8 mouse cellular contexts compared by ENCODE assay signal in genomic region chr1:69685049-69685889, GRCm38 (mm10). TPM values are rescaled to one million over a fixed set of nuclear protein-coding genes. Genes with fewer than 3 reads are reported as not detected.
DNase-seq lines count a peak whose midpoint lies in the region; ATAC-seq and TF ChIP-seq lines count a peak whose summit lies in the region.

No protein-coding gene starts in this region.

- 2% methylated on average over 11 of the region's 11 CpGs for WGBS in kidney, postnatal 0 days
- WGBS in embryonic facial prominence, embryonic 10.5 days = under 1% methylated on average over 11 of the region's 11 CpGs
- 1% methylated on average over 11 of the region's 11 CpGs for WGBS in intestine, embryonic 16.5 days
- under 1% methylated on average over 11 of the region's 11 CpGs for WGBS in neural tube, embryonic 14.5 days

- peak; percentile 24 for DNase-seq in kidney, postnatal 0 days (ENCODE audit: low spot score)
- no peak for DNase-seq in kidney, adult 18-20 months
- DNase-seq in embryonic facial prominence, embryonic 10.5 days (ENCODE audit: low spot score) = no peak
- no peak for DNase-seq in adrenal gland, postnatal 36 days
- no peak for DNase-seq in adrenal gland, postnatal 4 days (ENCODE audit: low spot score in 2 of 2)
- no peak for DNase-seq in left cerebral cortex, adult 18-20 months (ENCODE audit: low spot score in 2 of 2)

- H3K4me2 ChIP-seq in kidney, postnatal 0 days (ENCODE audit: low read length) = peak overlapping the region; percentile 63
- peak overlapping the region; percentile 81 for H3K4me2 ChIP-seq in intestine, embryonic 16.5 days (ENCODE audit: low read depth, low read length)
- H3K4me2 ChIP-seq in neural tube, embryonic 14.5 days (ENCODE audit: low read depth, low read length) = peak overlapping the region; percentile 86

- peak overlapping the region; percentile 60 for H3K27ac ChIP-seq in kidney, postnatal 0 days
- H3K27ac ChIP-seq in embryonic facial prominence, embryonic 10.5 days (replicated peaks) = peak overlapping the region; percentile 81
- H3K27ac ChIP-seq in intestine, embryonic 16.5 days (ENCODE audit: low read length) = no peak overlapping the region
- H3K27ac ChIP-seq in neural tube, embryonic 14.5 days (ENCODE audit: low read depth, low read length) = no peak overlapping the region

- no peaks in the 10 kb centered on the region for H3K36me3 ChIP-seq in kidney, postnatal 0 days (ENCODE audit: insufficient read depth, low read length)
- H3K36me3 ChIP-seq in embryonic facial prominence, embryonic 10.5 days (replicated peaks) = no peaks in the 10 kb centered on the region
- no peaks in the 10 kb centered on the region for H3K36me3 ChIP-seq in intestine, embryonic 16.5 days (ENCODE audit: control insufficient read depth, insufficient read depth, low read length)
- H3K36me3 ChIP-seq in neural tube, embryonic 14.5 days (ENCODE audit: control insufficient read depth, insufficient read depth, low read length) = no peaks in the 10 kb centered on the region

- H3K9me3 ChIP-seq in kidney, postnatal 0 days (replicated peaks; ENCODE audit: low read length) = no peaks in the 10 kb centered on the region
- no peaks in the 10 kb centered on the region for H3K9me3 ChIP-seq in embryonic facial prominence, embryonic 10.5 days
- H3K9me3 ChIP-seq in intestine, embryonic 16.5 days (ENCODE audit: control insufficient read depth, low read length) = no peaks in the 10 kb centered on the region
- H3K9me3 ChIP-seq in neural tube, embryonic 14.5 days (ENCODE audit: control insufficient read depth, low read length) = no peaks in the 10 kb centered on the region

- peak overlapping the region; percentile 66 for H3K4me3 ChIP-seq in kidney, postnatal 0 days (replicated peaks; ENCODE audit: low read depth, low read length)
- peak overlapping the region; percentile 81 for H3K4me3 ChIP-seq in embryonic facial prominence, embryonic 10.5 days
- H3K4me3 ChIP-seq in intestine, embryonic 16.5 days (ENCODE audit: low read length) = peak overlapping the region; percentile 89
- peak overlapping the region; percentile 72 for H3K4me3 ChIP-seq in neural tube, embryonic 14.5 days (ENCODE audit: low read depth, low read length)

- peak overlapping the region; percentile 47; the same call in 1 of the 2 replicates for H3K9ac ChIP-seq in kidney, postnatal 0 days (ENCODE audit: low read depth, low read length)
- peak overlapping the region; percentile 66 for H3K9ac ChIP-seq in intestine, embryonic 16.5 days (ENCODE audit: low read depth, low read length)
- no peak overlapping the region for H3K9ac ChIP-seq in neural tube, embryonic 14.5 days (replicated peaks; ENCODE audit: low read depth, low read length)

- TF ChIP-seq CTCF in kidney, postnatal 0 days (IDR thresholded peaks at IDR 0.05; ENCODE audit: low read depth) = no peak

- no peak for ATAC-seq in kidney, postnatal 0 days (replicated peaks; ENCODE audit: low FRiP score, low read depth)
- ATAC-seq in intestine, embryonic 16.5 days = no peak
- ATAC-seq in neural tube, embryonic 14.5 days (ENCODE audit: low read depth) = no peak

- 0 out of 2 replicates have a peak, but pooled peaks cover 2% of the 10 kb centered on the region for H3K4me1 ChIP-seq in kidney, postnatal 0 days (replicated peaks; ENCODE audit: insufficient read depth, low read length)
- H3K4me1 ChIP-seq in embryonic facial prominence, embryonic 10.5 days = peaks cover 20% of the 10 kb centered on the region
- H3K4me1 ChIP-seq in intestine, embryonic 16.5 days (ENCODE audit: control insufficient read depth, insufficient read depth, low read length) = peaks cover 4% of the 10 kb centered on the region
- H3K4me1 ChIP-seq in neural tube, embryonic 14.5 days (ENCODE audit: control insufficient read depth, insufficient read depth, low read length) = no peaks in the 10 kb centered on the region

- H3K27me3 ChIP-seq in kidney, postnatal 0 days (ENCODE audit: insufficient read depth, low read length) = no peaks in the 10 kb centered on the region
- H3K27me3 ChIP-seq in embryonic facial prominence, embryonic 10.5 days (replicated peaks; ENCODE audit: low read depth, poor library complexity, severe bottlenecking) = no peaks in the 10 kb centered on the region
- H3K27me3 ChIP-seq in intestine, embryonic 16.5 days (replicated peaks; ENCODE audit: control insufficient read depth, insufficient read depth, low read length) = no peaks in the 10 kb centered on the region
- H3K27me3 ChIP-seq in neural tube, embryonic 14.5 days (ENCODE audit: control insufficient read depth, insufficient read depth, low read length) = no peaks in the 10 kb centered on the region

RNA-seq across cellular contexts. Expression of gene Ikzf2, which starts 1.8 kb away (rescaled TPM):
- polyA plus RNA-seq in kidney, postnatal 0 days (2015; fragmentation: Nextera tagmentation; extraction: Ambion mirVana) = 1.7 and 2.7 TPM in 2 replicates
- 7.5 and 9.1 TPM in 2 replicates for polyA plus RNA-seq in embryonic facial prominence, embryonic 10.5 days (2016; fragmentation: Nextera tagmentation; extraction: Ambion mirVana)
- 2.1 and 2.4 TPM in 2 replicates for polyA plus RNA-seq in intestine, embryonic 16.5 days (2015; fragmentation: Nextera tagmentation; extraction: Ambion mirVana)
- polyA plus RNA-seq in neural tube, embryonic 14.5 days (2014; fragmentation: Nextera tagmentation; extraction: Ambion mirVana) = 4.8 and 6.0 TPM in 2 replicates
- 10 to 100 TPM in 1 of 2 experiments, 1 to 10 TPM in 1; 8.9 to 10.5 TPM for total RNA-seq in adrenal gland, postnatal 36 days (2021)
- 10 to 100 TPM; 11.3 to 11.7 TPM for total RNA-seq in adrenal gland, postnatal 4 days (2021)
- total RNA-seq in left cerebral cortex, adult 18-20 months (2021) = 1 to 10 TPM; 4.3 to 6.3 TPM

Comparison
In these comparisons a context has a peak if more than half of its experiments do, and no peak if none do; other contexts are left out.
1. H3K27ac ChIP-seq: peak in kidney, postnatal 0 days (single experiment) and embryonic facial prominence, embryonic 10.5 days (single experiment); none in intestine, embryonic 16.5 days (single experiment) and neural tube, embryonic 14.5 days (single experiment).
2. Peak in every context shown above with its lines, with median percentiles within 50 percentile points of each other: H3K4me2 ChIP-seq and H3K4me3 ChIP-seq.